Mouse (Mus musculus) 416B (cell line): Measurements from ENCODE around the gene Rsph1.

Experiments
- DNase-seq: peaks from one replicate; pipeline ENCODE4 v3.0.0; 2011; ENCODE audit warnings: low read depth

Gene Rsph1

DNA sequence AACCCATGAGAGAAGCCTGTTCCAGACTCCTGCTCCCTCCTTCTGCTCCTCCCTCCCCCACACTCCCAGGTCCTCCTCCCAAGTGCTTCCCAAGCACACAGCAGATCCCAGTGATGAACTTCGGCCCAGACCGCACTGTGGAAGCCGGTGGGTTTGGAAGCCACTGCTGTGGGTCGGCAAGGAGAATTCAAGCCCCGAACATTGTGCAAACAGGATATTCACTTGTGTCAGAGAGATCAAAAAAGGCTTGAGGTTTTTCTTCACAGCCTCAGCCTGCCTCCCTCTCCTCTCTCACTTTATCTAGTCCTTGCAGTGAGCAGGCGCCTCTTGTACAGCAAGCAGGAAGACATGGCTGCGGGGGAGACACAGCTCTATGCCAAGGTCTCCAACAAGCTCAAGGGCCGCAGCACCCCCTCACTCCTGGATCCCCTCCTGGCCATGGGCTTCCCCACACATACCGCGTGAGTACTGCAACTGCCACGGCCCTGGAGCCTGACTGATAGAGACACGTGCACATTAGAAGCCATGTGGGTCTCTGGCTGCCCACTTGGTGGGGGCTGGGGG is 69.3 kb downstream of the Rsph1 start, which contains the start of gene Ubash3a:
Gene Ubash3a (plus strand): TSS at position 103 of the 564 bp plus-strand sequence.
- DNase-seq = peak; percentile 83
